Mouse (Mus musculus) gastrocnemius, postnatal 14 days (tissue): ENCODE measurements around the gene Hist1h2an. TPM values are rescaled to one million over a fixed set of nuclear protein-coding genes. Genes with fewer than 3 reads are reported as not detected.
A peak's percentile ranks its signal among the peaks of the same experiment; 100 is the strongest.
"Not testable (repeated sequence)": the region's sequence is repeated elsewhere in the genome, so short reads cannot be mapped to it uniquely, and the experiment has no call there.

ENCODE experiments used
- DNase-seq: peaks from one replicate; pipeline ENCODE4 v3.0.0; 2021; ENCODE audit warnings: mixed read lengths
- intact Hi-C: fragments of 180-260 bp; cut with DNase I; formaldehyde crosslinking; loops from one replicate; pipeline ENCODE4 v1.15.1; 2025; ENCODE audit warnings: low total_unique reads
- total RNA-seq, 2 experiments: library from RNA; stranded (reverse); gene quantifications; 2 replicates each; pipeline ENCODE4 v1.2.3; 2021

The Hist1h2an gene
- total RNA-seq, 2 experiments from 2014 or later = 7.8 to 10.7 TPM

- DNase-seq = no peak
- intact Hi-C loops = no loop called here
These were observed 674 bp downstream of the Hist1h2an start for GRCm38 (mm10) chr13:21786189-21786898.

DNA sequence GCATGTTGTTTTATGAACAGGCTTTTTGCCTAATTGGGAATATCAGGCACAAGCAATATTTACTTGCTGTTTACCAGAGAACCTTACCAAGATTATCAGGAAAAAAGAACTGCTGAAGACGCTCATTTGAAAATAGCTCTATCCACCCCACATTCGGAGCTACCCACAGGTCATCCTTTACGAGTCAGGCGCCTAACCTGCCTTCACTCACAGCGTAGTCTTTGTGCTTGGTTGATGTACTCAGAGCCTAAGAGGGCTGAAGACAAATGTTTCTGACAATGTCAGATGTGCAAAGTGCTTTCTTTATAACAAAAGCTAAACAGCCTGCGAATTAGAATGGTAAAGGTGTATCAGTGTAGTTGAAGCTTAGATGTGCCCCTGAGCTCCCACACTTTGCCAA, 2.7 kb downstream of the Hist1h2an start:
- no peak for DNase-seq
- intact Hi-C loops = no loop called here

- DNase-seq = no peak
- intact Hi-C loops = no loop called here
These were observed 3.3 kb downstream of the Hist1h2an start for GRCm38 (mm10) chr13:21783734-21784161.

GRCm38 (mm10) chr13:21783255-21783617, 3.8 kb downstream of the Hist1h2an start, which contains the start of gene Hist1h3i:
Gene Hist1h3i (minus strand): TSS chr13:21783370.
- intact Hi-C loops = no loop called here
- DNase-seq = peak; percentile 7

DNA sequence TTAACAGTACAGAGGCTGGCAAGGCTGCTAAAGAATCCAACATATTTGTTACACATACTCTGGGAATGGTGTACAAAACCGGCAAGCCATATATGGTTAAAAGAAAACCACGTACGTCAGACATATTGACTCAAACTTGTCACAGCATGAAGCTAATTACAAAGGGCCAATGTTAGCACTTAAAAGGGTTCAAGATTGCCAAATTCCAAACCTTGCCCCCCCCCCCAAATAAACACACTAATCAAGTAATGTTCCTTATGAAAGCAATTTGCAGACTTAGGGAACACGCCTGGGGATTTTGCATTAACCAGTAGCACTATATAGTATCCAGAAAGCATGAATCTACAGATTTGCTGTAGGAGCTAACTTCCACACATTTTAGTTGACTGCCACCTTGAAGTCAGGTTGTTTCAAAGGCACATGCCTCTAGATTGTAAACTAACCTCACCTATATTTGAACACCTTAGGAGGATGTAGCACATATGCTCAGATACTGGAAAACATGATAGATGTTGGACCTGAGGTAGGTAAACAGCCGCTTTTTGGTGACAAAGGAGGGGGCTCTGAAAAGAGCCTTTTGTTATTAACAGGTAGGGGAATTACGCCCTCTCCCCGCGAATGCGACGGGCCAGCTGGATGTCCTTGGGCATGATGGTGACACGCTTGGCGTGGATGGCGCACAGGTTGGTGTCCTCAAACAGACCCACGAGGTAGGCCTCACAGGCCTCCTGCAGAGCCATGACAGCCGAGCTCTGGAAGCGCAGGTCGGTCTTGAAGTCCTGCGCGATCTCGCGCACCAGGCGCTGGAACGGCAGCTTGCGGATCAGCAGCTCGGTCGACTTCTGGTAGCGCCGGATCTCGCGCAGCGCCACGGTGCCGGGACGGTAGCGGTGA, 4.4 kb downstream of the Hist1h2an start:
- DNase-seq, intact Hi-C loops: not testable (repeated sequence)

DNA sequence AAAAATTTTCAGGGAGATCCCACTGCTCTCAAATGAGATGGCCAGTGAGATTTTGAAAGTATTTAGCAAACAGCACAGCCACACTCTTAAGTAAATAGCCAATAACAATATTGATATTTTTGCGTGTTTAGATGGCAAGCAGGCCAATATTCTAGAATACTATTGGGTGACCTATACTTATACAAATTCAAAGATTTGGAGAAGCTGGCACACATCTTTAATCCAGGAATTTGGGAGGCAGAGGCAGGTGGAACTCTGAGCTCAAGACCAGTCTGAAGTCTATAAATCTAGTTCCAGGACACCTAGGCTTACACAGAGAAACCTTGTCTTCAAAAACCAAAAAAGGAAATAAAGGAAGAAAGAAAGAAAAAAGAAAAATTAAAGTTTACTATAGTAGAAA, 5.4 kb downstream of the Hist1h2an start:
- intact Hi-C loops = no loop called here
- DNase-seq = no peak

- DNase-seq = no peak
- intact Hi-C loops = no loop called here
These were observed 5.9 kb downstream of the Hist1h2an start for GRCm38 (mm10) chr13:21781021-21781555.

GRCm38 (mm10) chr13:21779767-21780731, 7.0 kb downstream of the Hist1h2an start, which contains the start of gene Hist1h1b:
Gene Hist1h1b (minus strand): TSS chr13:21780625.
- DNase-seq = peak; percentile 50
- intact Hi-C loops = no loop called here

- intact Hi-C loops = no loop called here
- peak; percentile 58 for DNase-seq
These were observed 7.9 kb downstream of the Hist1h2an start for GRCm38 (mm10) chr13:21778814-21779766.

DNA sequence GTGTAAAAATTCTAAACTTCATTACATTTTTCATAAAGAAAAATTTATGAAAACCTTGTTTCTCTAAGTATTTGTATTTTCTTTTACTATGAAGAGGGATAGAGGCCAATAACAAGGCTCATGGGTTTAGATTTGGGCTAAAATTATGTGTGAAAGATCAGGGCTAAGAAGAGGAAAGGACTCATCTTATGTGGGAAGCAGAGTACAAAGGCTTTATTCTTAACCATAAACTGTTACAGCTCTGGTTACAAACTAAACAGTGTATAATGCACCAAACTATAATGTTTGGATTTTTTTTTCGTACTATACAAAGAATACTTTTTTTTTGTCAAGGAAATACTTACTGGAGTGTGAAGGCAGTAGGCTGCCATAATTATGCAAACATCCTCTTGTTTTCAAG, 31.3 kb downstream of the Hist1h2an start:
- no peak for DNase-seq
- intact Hi-C loops = no loop called here

DNA sequence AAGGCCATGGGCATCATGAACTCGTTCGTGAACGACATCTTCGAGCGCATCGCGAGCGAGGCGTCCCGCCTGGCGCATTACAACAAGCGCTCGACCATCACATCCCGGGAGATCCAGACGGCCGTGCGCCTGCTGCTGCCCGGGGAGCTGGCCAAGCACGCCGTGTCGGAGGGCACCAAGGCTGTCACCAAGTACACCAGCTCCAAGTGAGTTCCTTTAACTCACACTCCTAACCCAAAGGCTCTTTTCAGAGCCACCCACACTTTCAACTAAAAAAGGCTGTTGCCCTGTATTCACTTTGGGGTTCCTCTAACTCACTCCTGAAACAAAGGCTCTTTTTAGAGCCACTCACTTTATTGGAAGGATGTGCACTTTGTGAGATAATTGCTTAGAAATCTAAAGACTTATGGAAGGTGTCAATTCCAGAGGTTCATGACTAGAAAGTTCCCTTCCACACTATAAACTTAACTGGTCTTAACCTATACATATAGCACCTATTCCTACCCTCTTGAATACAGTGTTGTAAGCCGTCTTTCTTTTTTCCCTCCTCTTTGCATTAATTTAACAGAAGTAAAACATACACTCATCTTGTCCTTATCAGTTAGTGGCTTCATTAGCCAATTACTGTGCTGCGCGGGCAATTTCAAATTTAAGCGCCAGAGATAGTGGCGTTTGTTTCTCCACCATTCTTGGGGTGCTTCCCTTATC, 32.6 kb downstream of the Hist1h2an start:
- intact Hi-C loops, DNase-seq: not testable (repeated sequence)

DNA sequence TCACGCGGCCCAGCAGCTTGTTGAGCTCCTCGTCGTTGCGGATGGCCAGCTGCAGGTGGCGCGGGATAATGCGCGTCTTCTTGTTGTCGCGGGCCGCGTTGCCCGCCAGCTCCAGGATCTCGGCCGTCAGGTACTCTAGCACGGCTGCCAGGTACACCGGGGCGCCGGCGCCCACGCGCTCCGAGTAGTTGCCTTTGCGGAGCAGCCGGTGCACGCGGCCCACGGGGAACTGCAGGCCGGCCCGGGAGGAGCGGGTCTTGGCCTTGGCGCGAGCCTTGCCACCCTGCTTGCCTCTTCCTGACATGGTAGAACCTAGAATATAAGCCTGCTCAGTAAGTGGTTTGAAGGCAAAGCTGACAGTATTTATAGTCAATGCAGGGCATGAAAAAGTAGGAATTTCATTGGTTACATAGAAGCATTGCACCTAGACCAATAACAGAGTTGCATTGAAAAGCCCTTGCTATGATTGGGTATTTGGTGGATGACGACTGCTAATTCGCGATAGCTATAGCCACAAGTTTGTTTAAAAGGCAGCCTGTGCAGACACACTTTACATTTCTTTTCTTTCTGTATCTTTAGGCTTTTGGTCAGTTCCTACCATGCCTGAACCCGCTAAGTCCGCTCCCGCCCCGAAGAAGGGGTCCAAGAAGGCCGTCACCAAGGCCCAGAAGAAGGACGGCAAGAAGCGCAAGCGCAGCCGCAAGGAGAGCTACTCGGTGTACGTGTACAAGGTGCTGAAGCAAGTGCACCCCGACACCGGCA, 33.3 kb downstream of the Hist1h2an start, which contains the start of the genes Hist1h2ak and Hist1h2bn:
Hist1h2ak (minus strand) TSS at position 304 of the 762 bp plus-strand sequence.
Hist1h2bn (plus strand) TSS at position 600 of the 762 bp plus-strand sequence.
- intact Hi-C loops, DNase-seq: not testable (repeated sequence)

DNA sequence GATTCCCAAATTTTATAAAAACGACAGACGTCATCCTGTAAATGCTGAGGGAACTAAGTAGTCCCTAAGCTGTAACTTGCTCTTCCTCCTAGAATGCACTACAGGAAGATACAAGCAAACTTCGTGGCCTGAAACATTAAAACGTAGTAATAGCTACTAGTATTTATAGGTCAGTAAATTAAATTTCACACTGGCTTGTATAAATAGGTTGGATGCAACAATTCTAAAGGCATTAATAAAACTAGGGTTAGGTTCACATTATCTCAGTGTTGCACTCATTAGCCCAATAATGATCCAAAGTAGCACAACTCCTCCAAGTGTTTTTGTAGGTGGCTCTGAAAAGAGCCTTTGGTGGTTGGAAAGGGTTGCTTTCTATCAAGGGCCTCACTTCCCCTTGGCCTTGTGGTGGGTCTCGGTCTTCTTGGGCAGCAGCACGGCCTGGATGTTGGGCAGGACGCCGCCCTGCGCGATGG, 33.9 kb downstream of the Hist1h2an start:
- intact Hi-C loops = no loop called here
- DNase-seq = no peak

DNA sequence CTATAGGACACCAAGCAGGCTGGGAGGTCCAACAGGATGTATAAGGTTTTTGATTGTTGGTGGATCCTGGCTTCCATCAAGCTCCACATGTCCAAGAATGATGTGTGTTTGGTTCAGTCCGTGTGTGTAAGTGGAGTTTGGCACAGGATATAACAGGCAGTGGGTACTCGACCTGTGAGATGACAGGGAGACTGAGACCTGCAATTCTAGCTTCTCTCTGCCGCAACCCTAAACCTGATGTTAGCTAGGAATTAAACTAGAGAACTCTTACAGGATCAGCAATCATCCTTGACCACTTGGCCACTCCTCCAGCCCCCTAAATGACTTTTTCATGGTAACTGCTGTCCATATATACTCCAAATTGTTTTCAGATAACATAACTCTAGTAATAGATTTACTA, 34.7 kb downstream of the Hist1h2an start:
- DNase-seq = no peak
- intact Hi-C loops = no loop called here

DNA sequence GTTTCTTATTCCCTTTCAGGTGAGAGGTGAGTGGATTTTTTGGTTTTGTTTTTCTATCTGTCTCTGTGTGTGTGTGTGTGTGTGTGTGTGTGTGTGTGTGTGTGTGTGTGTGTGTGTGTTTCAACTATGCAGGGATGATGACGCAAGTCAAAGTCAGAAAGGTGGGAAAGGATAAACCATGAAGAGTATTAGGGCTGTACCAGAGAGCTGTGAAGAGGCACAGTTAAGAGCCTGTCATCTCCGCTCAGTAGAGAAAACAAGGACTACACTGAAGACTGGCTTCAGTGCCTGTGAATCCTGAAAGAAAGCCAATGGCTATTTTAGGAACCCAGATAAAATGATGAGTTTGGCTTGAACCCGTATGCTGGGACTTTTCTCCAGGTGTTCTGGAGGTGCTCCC, 35.2 kb downstream of the Hist1h2an start:
- intact Hi-C loops = no loop called here
- DNase-seq = no peak

- intact Hi-C loops = no loop called here
- no peak for DNase-seq
These were observed 35.6 kb downstream of the Hist1h2an start for GRCm38 (mm10) chr13:21751417-21751816.
